Mouse (Mus musculus) brain, embryonic 14.5 days (tissue): ENCODE data around the gene Ppp1ca.

Experiments used
- CTCF ChIP-seq: fragments of 200-500 bp; IDR thresholded peaks from 2 replicates; pipeline ENCODE4 v1.5.1; 2012; ENCODE audit warnings: inconsistent platforms, mild to moderate bottlenecking, moderate library complexity, borderline replicate concordance; ENCODE audit not compliant: insufficient read depth, insufficient read length; ENCODE audit errors: extremely low read depth
- POLR2A ChIP-seq: fragments of 200-500 bp; IDR thresholded peaks from 2 replicates; pipeline ENCODE4 v1.6.1; 2012; ENCODE audit warnings: mild to moderate bottlenecking, inconsistent platforms, borderline replicate concordance; ENCODE audit not compliant: poor library complexity, insufficient read depth, insufficient read length, severe bottlenecking; ENCODE audit errors: extremely low read depth

GRCm38 (mm10) chr19:4164721-4165120 is 27.1 kb upstream of the Ppp1ca start:
- TF ChIP-seq CTCF (no peak), POLR2A (no peak)
